Mouse (Mus musculus): ENCODE data around the gene Vps45.

The Vps45 gene

DNA sequence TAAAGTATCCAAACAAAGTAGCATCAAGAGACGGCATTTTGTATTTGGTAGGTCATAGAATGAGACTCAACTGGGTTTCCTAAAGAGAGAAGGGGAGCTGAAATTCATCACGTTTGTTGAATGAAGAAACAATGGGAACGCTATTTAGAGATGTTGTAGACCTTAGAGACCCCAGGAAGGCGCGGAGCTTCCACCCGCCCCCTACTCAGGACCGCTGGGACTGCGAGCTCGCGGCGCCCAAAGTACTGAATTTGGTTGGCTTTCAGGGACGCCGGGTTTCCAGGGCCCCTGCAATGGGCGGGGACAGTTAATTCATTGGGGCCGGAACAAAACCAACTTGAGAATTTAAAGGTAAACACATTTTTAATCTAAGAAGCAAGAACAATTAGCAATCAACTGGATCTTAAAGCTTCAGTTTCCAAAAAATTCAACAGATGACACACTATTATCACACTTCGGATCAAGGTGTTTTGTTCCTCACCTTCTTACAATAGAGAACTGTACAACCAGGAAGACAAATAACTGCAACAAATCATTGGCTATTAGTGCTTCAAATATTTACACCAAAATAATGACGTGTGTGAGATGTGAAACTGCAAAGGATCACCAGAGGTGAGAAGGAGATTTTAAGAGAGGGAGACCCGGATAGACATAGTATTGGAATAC lies at the start of gene Vps45:
Vps45 (minus strand) TSS at position 236 of the 666 bp plus-strand sequence.
- DNase-seq (ENCODE audit: low read depth, low spot score): peak; percentile 71

DNA sequence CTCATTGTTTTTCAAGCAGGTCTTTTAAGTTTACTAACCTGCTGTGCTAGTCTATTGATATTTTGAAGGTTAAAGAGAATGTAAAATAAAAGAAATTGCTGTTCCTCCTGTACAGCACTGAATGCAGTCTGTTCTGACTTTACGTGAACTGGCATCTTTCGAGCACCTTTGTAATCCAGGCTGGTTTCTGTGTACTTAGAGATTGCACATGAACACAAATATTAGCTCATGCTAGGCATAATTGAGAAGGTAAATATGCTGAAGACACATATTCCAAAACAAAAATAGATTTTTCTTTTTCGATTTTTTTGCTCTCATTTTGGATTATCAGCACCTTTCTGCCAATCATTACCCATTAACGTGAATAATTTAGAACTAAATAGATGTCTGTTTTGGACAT lies 47.9 kb upstream of the Vps45 start:
- no peak for DNase-seq (ENCODE audit: low read depth, low spot score)

DNA sequence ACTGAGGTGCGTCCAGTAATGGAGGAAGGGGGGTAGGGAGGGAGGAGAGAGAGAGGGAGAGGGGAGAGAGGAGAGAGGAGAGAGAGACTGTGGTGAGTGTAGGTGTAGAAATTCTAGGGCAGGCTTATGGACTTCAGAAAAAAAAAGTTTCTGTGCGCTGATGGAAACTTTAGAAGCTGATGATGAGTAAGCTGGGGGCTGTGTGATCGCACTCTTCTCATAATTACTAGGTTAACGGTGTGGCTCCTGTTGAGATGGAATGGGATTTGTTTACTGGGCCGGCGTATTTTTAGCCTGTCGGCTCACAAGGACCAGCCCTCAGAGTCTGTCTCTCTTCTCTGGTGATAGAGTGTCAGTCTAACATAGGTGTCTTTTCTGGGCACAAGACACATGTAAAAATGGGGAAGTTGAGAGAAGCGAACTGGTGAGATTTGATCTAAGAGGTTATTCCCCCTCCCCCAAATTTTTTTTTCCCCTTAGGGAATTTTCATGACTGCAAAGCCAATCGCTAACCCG lies 47.0 kb upstream of the Vps45 start:
- DNase-seq (ENCODE audit: low read depth, low spot score): no peak

DNA sequence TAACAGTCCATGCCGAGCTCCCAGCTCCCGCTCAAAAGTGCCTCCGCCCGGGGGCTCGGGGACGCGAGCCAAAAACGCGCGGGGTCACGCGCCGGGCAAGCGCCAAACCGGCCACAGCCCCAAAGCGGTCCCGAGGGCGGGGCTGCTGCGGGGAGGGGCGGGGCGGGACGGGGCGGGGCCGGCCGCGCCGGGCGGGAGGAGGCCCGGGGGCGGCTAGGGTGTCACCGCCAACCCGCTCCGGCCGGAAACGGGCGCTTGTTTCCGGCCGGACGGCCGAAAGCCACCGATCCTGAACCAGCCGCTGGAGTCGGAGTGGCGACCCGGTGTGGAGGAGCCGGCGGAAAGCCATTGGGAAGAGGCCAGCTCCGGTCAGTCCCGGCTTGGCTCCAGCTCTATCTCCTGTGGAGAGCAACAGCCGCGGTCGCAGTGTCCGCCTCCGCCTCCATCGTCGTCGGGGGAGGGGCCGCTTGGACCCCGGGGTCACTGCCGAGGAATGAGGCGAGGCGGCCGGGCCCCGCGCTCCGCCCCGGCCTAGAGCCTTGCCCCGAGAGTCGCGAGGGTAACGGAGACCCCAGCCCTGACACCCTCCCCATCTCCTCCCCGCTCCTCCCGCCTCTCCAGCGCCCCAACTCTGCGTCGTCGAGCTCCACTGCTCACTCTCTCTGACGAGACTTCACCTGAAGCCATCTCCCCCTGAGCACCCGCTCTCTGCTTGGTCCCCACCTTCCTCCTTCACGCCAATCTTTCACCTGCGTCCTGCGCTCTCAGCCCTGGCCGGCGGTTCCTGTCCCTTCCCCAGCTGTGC lies 46.2 kb upstream of the Vps45 start, which contains the start of gene Otud7b:
Otud7b (plus strand) TSS at position 267 of the 805 bp plus-strand sequence.
- DNase-seq (ENCODE audit: low read depth, low spot score): peak; percentile 89

DNA sequence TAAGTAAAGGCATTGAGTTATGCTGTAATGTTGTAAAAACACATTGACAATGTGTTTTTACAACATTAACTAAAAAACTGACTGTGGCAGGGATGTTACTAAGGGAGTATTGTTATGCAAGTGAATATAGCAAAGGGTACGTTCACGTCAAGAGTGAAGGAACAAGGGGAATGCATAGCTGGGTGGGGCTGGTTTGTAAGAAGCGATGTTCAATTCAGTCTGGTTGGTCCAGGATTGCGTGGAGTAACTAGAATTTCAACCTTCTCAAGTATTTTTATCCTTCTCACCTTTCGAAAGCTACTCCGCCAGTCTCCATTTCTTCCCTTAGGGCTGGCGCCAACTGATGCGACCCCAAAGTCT lies 45.6 kb upstream of the Vps45 start:
- DNase-seq (ENCODE audit: low read depth, low spot score): no peak

DNA sequence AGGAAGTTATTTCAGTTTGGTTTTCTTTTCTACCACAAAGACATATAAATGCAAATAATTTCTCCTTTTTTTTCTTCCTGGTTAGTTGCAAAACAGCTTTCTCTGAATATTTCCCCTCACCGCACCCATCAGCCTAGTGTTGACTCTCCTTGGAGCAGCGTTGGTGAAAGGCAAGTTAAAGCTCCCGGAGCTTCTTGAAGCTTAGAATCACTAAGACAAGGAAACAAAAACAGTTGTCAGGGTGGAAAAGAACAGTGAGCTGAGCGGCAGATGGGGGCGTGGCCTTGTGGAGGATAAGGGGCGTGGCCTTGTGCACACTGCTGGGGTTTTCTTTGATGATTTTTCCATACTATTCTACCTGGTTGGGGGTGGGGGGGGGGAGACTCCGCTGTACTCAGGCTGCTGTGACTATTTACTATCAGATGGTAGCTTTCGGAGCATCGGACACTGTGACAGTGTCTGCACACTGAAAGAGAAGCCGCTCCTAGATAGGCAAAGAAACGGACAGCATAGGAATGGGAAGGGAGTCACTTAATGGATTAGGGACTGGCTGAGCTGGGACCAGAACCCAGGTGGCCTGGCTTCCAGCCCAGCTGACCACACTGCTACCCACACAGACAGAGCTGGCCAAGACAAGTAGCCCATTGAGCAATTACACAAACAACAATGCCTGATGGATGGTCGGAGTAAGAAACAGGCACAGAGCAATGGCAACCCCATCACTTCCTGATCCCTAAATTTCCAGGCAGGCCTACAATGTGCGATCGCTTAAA lies 44.0 kb upstream of the Vps45 start:
- peak; percentile 48 for DNase-seq (ENCODE audit: low read depth, low spot score)

DNA sequence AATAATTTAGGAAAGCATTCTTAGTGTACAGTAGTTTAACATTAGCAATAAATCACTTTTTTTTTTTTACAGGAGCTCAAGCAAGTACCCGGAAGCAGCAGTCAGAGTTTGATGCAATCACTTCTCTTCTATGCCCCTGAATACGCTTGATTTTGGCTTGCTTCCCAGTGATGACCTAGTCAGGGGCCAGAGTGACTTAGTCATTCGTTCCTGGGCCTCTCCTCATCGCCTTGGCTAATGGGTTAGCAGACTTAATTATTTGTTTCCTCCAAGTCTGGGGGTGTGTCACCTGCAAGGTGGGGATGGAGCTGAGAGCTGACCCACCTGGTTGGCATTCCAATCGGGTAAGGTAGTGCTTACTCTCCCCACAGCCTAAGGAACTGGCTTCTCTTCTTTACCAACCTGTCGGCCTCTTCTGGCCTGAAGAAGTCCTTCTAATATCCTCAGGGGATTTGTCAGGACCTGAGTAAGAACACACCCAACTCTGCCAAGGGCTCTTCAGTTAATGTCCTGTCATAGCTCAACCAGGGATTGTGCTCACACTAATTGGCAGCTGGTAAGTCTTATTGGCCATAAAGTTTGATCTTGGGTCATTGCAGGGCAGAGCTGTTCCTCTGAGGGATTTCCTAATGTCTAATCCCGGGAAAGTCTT lies 40.5 kb upstream of the Vps45 start:
- no peak for DNase-seq (ENCODE audit: low read depth, low spot score)

DNA sequence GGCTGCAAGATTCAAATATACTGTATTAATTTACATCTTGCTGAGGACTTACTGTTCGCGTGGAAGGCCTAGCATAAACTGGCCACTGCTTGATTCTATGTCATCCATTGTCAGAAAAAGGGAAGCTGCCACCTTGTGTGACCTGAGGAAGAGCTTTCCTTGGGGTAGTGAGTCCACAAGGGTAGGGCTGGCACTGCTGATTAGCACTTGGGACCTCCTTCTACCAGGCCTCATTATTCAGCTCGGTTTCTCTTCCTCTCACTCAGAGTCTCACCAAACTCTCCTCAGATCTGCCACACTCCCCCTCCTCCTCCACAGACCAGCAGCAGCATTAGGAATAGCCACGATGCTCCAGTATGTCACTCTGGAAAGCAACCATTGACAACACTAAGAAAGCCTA lies 39.9 kb upstream of the Vps45 start:
- DNase-seq (ENCODE audit: low read depth, low spot score): no peak

DNA sequence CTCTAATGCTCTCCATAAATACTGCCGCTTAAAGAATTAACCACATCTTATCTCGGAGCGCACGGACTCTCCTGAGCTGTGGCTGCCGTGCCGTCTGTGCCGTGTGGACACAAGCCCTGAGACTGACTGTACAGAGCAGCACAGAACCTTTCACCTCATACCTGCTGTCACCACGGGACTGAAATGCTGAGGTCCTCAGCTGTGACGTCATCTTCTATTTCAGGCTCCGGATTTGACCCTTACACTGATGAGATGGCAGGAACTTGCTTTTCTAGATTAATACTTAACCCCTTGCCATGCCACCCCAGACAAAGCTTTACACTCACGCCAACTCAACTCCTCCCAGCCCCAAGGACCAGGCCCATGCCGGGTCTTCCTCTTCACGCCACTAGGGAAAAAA lies 35.9 kb upstream of the Vps45 start:
- no peak for DNase-seq (ENCODE audit: low read depth, low spot score)

DNA sequence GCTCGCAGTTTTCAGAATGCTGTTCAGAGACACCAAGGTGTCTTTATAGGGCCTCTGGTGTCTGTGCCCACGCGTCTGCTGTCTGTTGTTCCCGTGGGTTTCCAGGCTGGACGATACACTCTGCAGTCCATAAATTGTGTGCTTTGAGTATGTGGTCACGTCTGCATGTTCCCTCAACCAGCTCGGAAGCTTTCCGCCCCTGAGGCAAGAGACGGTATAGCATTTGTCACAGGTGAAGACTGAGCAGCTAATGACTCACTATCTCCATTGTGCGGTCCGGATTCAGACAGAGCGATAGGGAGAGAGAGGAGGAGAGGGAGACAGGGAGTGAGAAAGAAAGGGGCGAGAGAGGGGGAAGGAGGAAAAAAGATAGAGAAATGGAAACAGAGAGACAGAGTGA lies 35.2 kb upstream of the Vps45 start:
- DNase-seq (ENCODE audit: low read depth, low spot score): no peak

DNA sequence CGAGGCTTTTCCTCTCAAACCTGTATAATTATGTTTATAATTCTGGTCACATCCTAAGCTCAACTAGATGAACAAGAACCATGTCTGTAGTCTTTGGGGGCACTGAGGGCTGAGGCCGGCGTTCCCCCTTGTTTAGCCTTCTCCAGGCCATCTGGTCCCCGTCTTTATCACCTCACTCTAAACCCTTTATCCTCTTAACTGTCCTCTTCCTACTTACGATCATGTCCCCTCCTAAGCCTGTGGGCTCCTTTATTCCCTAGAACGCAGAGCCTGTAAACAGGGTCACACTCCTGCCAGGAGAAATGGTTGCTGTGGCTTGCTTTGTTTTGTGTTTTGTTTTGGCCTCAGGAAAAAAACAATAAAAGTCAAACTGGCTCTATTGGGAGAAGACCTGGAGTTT lies 33.7 kb upstream of the Vps45 start:
- DNase-seq (ENCODE audit: low read depth, low spot score): no peak

DNA sequence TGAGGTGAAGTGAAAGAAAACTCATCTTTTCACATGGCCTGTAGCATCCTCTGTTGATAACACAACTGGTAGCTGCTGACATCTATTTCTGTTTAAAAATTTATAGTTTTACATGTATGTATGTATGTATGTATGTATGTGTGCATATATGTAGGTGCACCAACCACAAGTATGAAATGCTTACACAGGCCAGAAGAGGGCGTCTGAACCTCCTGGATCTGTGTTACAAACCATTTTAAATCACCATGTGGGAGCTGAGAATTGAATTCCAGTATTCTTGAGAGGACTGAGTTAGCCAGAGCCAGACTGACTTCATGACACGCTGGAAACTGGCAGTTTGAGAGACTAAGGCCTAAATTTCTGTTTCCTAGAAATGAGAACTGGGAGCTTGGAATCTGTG lies 32.9 kb upstream of the Vps45 start:
- no peak for DNase-seq (ENCODE audit: low read depth, low spot score)

DNA sequence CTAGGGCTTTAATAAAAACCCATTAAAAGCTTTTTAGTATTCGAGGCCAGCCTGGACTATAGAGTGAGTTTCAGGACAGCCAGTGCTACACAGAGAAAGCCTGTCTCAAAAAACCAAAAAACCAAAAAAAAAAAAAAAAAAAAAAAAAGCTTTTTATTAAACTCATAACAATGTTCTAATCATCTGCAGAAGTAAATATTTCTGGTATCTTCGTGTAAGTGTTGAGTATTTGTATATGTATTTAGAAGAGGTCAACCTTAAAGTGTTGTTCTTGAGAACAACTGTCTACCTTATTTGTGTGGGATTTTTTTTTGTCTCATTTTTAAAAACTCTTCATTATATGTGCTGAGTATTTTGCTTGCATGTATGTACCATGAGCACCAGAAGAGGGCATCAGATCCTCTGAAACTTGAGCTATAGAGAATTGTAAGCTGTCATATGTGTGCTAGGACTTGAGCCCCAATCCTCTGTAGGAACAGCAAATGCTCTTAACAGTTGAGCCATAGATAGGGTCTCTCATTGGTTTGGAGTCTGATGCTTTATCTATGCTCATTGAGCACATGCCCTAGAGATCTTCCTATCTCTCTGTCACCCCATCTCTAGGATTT lies 31.7 kb upstream of the Vps45 start:
- no peak for DNase-seq (ENCODE audit: low read depth, low spot score)

DNA sequence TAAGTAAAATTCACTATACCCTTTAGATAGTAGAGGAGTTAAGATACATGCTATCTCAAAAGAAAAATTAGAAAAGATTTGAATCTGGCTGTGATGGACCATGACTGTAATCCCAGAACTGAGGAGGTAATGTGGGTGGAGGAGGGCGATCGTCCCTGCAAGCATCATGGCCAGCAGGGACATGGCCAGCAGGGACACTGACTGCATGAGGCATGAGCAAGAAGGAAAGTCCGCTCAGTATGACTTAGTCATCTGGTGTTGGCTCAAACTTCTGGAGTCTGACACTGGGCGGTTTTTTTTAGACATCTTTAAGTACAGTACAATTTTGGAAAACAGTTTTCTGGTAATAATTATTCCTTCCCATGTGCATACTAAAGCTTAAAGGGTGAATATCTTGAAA lies 29.5 kb upstream of the Vps45 start:
- no peak for DNase-seq (ENCODE audit: low read depth, low spot score)

DNA sequence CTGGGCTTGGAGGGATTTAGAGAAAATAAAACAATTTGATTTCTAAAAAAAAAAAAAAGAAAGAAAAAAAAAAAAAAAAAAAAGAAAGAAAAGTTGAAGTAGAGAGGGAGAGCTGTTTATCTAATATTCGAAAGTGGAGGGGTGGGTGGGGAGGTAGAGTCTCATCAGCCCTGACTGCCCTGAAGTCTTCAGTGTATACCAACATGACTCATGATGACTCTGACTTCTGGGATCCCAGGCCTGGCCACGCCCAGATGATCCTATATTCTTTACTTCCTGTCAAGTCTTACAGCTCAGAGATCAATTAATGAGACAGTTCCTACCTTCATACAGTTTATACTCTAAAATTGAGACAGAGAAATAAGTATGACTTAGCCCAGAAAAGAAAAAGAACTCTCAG lies 29.0 kb upstream of the Vps45 start:
- DNase-seq (ENCODE audit: low read depth, low spot score): no peak

DNA sequence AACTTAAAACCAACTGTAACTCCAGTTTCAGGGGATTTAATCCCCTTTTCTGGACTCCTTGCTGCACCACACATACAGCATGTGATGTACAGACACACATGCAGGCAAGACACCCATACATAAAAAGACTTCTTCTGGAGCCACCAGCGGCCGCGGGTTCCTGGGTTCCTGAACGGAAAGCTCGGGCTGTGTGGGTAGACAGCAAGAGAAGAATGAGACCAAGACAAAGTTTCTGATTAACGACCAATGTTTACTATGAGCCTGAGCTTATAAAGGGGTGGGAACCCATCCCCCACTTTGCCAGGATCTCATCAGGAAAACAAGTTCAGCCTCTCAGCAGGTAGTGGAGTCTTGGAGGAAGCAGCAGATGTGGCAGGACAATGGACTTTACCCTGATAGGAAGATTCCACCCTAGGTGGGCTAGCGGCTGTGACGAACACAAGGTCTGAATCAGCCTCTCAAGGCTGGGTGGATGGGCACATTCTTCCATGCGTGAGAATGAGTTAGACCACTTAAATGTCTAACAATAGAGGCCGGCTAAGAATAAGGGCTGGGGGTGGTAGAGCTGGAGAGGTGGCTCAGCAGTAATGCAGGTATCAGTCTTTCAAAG lies 26.0 kb upstream of the Vps45 start:
- DNase-seq (ENCODE audit: low read depth, low spot score): no peak

DNA sequence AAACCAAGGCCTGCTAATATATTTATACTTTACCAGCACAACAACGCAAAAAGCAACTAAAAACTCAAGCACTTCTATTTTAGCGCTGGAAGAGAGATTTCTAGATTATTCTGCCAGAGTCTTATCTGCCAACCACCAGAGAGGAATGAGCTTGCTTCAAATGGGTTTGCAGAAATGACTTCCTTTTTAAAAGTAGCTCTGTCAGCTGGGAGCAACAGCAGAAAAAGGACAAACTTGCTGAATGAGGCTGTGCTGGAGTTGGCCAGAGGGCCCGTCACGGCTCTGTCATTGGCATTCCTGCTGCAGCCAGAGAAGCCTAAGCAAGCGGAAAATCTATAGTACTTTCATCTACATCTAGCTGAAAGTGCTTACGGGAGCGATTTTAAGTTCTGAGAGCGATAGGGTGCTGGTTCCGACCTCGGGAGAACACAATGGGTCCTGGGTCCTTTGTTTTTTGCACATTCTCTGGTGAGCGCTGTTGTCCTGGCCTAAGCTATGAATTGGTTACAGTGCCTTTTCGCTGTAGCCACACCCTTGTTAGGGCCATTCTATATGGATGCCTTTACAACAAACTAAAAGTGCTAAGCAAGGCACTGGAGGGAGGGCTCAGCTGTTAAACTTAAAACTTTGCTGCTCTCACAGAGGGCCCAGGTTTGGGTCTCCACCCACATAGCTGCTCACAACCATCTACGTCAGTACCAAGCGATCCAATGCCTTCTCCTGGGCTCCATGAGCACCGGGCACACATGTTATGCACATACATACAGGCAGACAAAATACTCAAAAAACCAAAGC lies 24.6 kb upstream of the Vps45 start:
- DNase-seq (ENCODE audit: low read depth, low spot score): no peak

DNA sequence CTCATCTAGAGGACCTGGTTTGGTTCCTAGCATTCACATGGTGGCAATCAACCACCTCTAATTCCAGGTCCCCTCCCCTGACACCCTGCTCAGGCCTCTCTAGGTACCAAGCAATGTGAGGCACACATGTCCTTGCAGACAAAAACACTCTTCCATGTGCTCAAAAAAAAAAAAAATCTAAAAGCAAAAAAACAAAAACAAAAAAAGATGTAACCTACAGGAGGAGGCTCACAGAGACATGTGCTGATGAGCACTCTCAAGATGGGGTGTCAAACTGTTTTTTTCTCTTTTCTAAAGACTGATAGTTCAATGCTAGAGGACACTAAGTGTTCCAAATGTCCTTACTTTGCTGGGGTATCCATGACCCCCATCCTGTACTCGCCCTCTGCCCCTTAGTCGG lies 23.8 kb upstream of the Vps45 start:
- DNase-seq (ENCODE audit: low read depth, low spot score): no peak

DNA sequence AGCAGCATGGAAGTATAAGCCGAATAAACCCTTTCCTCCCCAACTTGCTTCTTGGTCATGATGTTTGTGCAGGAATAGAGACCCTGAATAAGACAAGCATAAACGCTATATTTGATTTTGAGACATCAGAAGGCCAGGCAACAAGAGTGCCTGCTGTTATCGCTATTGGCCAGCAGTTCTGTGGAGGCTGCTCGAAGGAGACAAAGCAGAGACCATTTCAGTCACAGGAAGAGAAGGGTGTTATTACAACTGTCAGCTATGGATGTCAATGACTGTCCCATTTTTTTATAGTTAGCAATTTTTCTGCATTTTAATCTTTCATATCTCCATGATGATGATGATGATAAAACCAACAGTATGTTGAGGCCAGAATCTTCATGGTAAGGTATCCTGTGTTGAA lies 23.4 kb upstream of the Vps45 start:
- DNase-seq (ENCODE audit: low read depth, low spot score): no peak

DNA sequence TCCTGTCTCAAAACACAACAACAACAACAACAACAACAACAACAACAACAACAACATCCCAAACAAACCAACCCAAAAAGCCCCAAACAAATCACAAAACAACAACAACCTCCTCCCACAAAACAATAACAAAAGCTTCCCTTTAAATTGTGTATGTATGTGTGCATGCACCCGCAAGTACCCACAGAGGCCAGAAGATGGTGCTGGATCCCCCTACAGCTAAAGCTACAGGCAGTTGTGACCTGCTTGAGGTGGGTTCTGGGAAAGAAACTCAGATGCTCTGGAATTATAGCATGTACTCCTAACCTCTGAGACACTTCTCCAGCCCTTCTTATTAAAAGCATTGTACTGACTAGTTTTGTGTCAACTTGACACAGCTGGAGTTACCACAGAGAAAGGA lies 22.7 kb upstream of the Vps45 start:
- peak; percentile 30 for DNase-seq (ENCODE audit: low read depth, low spot score)
